Mouse (Mus musculus): Measurements from ENCODE around the gene Akna.

DNA sequence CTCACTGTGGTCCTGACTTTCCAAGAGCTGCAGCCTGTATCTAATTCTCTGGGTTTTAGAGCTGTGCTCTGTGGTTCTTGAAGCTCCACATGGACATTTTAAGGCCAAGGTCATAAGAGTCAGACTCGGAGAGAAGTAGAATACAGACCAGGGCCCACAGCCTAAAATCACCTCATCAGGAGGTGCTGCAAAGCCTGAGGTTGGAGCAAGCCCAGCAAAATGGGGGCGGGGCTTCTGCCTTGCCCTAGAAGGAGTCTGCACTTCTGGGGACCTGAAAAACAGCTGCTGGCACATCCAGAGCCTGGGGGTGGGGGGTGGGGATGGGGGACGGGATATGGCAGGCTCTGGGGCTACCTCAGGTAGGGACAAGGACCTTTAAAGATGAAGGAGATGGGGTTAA is 27.2 kb upstream of the Akna start:
- TF ChIP-seq CTCF (IDR thresholded peaks at IDR 0.05; ENCODE audit: borderline replicate concordance, insufficient read depth, low read depth, low read length), result no peak
- no peak for TF ChIP-seq POLR2A (IDR thresholded peaks at IDR 0.05; ENCODE audit: borderline replicate concordance, insufficient read depth, low read length)
